Mouse (Mus musculus): Measurements from ENCODE around the gene Hmox1.

Gene Hmox1

DNA sequence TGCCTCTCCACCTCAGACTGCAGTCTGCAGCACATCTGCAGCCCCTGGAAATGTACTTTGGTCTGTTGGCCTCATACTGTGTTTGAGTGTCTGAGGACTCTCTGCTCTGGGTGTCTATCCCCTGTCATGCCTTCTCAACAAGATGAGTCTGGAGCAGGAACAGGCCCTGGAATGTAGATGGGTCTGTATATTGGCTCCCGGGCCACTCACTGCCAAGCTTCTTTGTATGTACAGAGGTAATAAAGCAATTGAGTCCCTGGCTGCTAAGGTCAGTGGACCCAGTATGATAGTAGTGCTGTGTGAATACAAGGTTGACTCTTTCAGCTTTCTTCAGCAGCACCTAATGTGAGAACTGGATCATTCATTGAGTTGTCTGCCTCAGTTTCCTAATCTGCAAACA is 34.0 kb downstream of the Hmox1 start:
- H3K27me3 ChIP-seq (ENCODE audit: insufficient read depth, low read length) = no peaks in the 10 kb centered on the region
- H3K4me1 ChIP-seq (replicated peaks; ENCODE audit: low read depth, low read length) = no peaks in the 10 kb centered on the region; the same call in none of the 2 replicates
- no peak overlapping the region for H3K4me3 ChIP-seq (replicated peaks; ENCODE audit: low read length)
- TF ChIP-seq CTCF (conservative IDR thresholded peaks at IDR 0.05; ENCODE audit: low read length) (no peak), NANOG (IDR thresholded peaks at IDR 0.05; ENCODE audit: borderline replicate concordance, low read length) (no peak), POU5F1 (IDR thresholded peaks at IDR 0.05; ENCODE audit: borderline replicate concordance, low read length) (no peak)
- H3K9me3 ChIP-seq (ENCODE audit: low read length) = peaks cover 2% of the 10 kb centered on the region; the same call in 1 of the 2 replicates
- peaks cover 94% of the 10 kb centered on the region for H3K36me3 ChIP-seq (ENCODE audit: insufficient read depth, low read length)

DNA sequence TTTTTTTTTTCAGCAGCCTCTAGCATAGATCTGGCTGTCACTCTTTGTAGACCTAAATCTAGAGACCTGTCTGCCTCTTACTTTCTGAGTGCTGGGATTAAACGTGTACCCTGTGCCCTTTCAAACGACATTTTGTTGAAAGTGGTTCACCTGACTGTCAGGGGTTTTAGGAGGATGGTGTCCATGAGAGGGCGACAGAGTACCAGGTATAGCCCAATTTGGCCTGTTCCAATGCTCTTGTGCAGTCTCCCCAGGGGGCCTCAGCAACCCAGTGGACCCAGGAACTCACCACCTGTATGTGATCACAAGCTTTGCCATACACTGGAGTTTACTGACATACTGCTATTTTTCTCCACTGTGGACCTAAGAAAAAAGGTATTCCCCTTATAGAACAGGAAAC is 39.1 kb downstream of the Hmox1 start:
- no peak overlapping the region for H3K4me3 ChIP-seq (replicated peaks; ENCODE audit: low read length)
- no peaks in the 10 kb centered on the region for H3K27me3 ChIP-seq (ENCODE audit: insufficient read depth, low read length)
- TF ChIP-seq POU5F1 (IDR thresholded peaks at IDR 0.05; ENCODE audit: borderline replicate concordance, low read length) (no peak), CTCF (conservative IDR thresholded peaks at IDR 0.05; ENCODE audit: low read length) (peak; percentile 27)
- H3K9me3 ChIP-seq (ENCODE audit: low read length) = peaks cover 47% of the 10 kb centered on the region
- H3K4me1 ChIP-seq (replicated peaks; ENCODE audit: low read depth, low read length) = no peaks in the 10 kb centered on the region; the same call in 1 of the 2 replicates
- peaks cover 82% of the 10 kb centered on the region for H3K36me3 ChIP-seq (ENCODE audit: insufficient read depth, low read length)

DNA sequence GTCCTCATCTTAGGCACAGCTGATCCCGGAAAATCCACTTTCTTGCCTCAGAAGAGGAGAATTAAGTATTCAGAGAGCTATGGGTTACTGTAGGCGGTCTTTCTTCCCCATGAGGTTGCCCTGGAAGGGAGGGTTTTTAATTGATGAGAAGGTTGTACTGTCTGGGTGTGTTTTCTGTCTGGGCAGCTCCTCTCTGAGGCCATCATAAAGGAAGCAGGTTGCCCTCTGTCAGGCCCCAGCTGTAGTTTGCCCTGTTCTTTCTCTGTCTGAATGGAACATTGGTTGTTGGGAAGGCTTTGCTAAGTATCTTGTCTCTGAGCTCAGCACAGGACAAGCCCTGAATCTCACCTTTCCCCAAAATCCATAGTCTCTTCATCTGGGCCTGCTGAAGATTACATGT is 40.0 kb downstream of the Hmox1 start:
- no peaks in the 10 kb centered on the region; the same call in 1 of the 2 replicates for H3K4me1 ChIP-seq (replicated peaks; ENCODE audit: low read depth, low read length)
- no peaks in the 10 kb centered on the region for H3K27me3 ChIP-seq (ENCODE audit: insufficient read depth, low read length)
- peaks cover 56% of the 10 kb centered on the region for H3K9me3 ChIP-seq (ENCODE audit: low read length)
- TF ChIP-seq POU5F1 (IDR thresholded peaks at IDR 0.05; ENCODE audit: borderline replicate concordance, low read length) = no peak
- TF ChIP-seq NANOG (IDR thresholded peaks at IDR 0.05; ENCODE audit: borderline replicate concordance, low read length) = no peak
- TF ChIP-seq CTCF (conservative IDR thresholded peaks at IDR 0.05; ENCODE audit: low read length) = no peak
- H3K4me3 ChIP-seq (replicated peaks; ENCODE audit: low read length) = no peak overlapping the region
- H3K36me3 ChIP-seq (ENCODE audit: insufficient read depth, low read length) = peaks cover 73% of the 10 kb centered on the region

DNA sequence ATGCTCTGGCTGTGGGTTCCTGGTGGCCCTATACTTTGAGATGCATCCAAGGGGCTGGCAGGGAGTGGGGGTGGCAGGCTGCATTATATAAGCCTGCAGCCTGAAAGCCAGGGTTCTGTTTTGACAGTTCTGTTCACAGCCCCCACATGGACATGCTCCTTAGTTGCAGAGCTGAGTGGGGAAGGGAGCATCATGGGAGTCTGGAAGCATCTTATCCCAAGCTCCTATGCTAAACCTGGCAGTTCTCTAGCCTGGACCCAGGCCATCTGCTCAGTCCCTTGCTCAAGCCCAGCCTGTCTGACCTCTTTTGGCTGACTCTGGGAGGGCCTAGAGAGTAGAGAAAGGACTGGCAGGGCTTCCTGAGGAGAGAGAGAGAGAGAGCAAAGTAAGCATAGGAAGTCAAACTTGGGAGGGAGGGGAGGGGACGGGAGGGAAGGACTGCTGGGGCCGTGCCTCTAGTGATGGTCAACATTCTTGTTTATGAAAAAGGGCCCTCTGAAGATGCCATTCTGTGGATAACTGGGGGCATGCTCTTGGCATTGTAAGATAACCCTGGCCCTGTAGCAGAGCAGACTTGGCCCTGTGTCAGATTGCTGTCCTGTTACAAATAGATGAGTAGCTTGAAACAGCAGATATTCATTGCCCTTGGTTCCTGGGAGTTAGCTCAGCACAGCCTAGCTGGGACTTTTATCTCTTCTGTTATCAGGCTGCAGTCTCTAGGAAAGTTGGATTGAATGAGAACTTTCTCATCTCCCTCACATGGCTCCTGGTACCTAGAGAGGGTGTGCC is 41.4 kb downstream of the Hmox1 start:
- Histone ChIP-seq H3K36me3 (ENCODE audit: insufficient read depth, low read length) (peaks cover 60% of the 10 kb centered on the region), H3K4me1 (replicated peaks; ENCODE audit: low read depth, low read length) (no peaks in the 10 kb centered on the region; the same call in 1 of the 2 replicates), H3K27me3 (ENCODE audit: insufficient read depth, low read length) (no peaks in the 10 kb centered on the region), H3K9me3 (ENCODE audit: low read length) (peaks cover 61% of the 10 kb centered on the region), H3K4me3 (replicated peaks; ENCODE audit: low read length) (no peak overlapping the region)
- TF ChIP-seq CTCF (conservative IDR thresholded peaks at IDR 0.05; ENCODE audit: low read length) (no peak), NANOG (IDR thresholded peaks at IDR 0.05; ENCODE audit: borderline replicate concordance, low read length) (no peak), POU5F1 (IDR thresholded peaks at IDR 0.05; ENCODE audit: borderline replicate concordance, low read length) (no peak)

DNA sequence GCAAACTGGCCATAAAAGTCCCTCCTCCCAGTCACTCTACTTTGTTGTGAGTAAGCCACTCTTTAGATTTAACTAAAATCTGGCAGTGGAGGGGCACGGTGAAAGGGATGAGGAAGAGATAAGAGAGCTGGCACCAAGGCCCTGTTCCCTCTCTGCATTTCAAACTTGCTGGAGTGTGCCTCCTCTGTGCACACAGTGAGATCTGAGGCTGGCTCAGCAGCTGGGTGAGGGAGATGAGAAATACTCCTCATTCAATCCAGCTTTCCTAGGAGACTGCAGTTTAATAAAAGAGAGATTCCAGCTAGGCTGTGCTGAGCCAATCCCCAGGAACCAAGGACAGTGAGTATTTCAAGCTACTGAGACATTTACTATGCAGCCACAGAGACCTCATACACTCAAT is 42.3 kb downstream of the Hmox1 start:
- H3K27me3 ChIP-seq (ENCODE audit: insufficient read depth, low read length) = no peaks in the 10 kb centered on the region
- TF ChIP-seq POU5F1 (IDR thresholded peaks at IDR 0.05; ENCODE audit: borderline replicate concordance, low read length) (no peak), NANOG (IDR thresholded peaks at IDR 0.05; ENCODE audit: borderline replicate concordance, low read length) (no peak)
- H3K4me3 ChIP-seq (replicated peaks; ENCODE audit: low read length) = 0 out of 2 replicates have a peak overlapping the region, but pooled peaks have one; percentile 14
- H3K36me3 ChIP-seq (ENCODE audit: insufficient read depth, low read length) = peaks cover 50% of the 10 kb centered on the region
- peaks cover 61% of the 10 kb centered on the region for H3K9me3 ChIP-seq (ENCODE audit: low read length)
- H3K4me1 ChIP-seq (replicated peaks; ENCODE audit: low read depth, low read length) = no peaks in the 10 kb centered on the region; the same call in 1 of the 2 replicates

GRCm38 (mm10) chr8:75136256-75136655 is 42.8 kb downstream of the Hmox1 start:
- Histone ChIP-seq H3K36me3 (ENCODE audit: insufficient read depth, low read length) (peaks cover 48% of the 10 kb centered on the region), H3K9me3 (ENCODE audit: low read length) (peaks cover 61% of the 10 kb centered on the region), H3K4me3 (replicated peaks; ENCODE audit: low read length) (peak overlapping the region; percentile 14; the same call in 1 of the 2 replicates), H3K4me1 (replicated peaks; ENCODE audit: low read depth, low read length) (no peaks in the 10 kb centered on the region; the same call in 1 of the 2 replicates), H3K27me3 (ENCODE audit: insufficient read depth, low read length) (no peaks in the 10 kb centered on the region)
- TF ChIP-seq POU5F1 (IDR thresholded peaks at IDR 0.05; ENCODE audit: borderline replicate concordance, low read length) (no peak), NANOG (IDR thresholded peaks at IDR 0.05; ENCODE audit: borderline replicate concordance, low read length) (no peak), CTCF (conservative IDR thresholded peaks at IDR 0.05; ENCODE audit: low read length) (no peak)

DNA sequence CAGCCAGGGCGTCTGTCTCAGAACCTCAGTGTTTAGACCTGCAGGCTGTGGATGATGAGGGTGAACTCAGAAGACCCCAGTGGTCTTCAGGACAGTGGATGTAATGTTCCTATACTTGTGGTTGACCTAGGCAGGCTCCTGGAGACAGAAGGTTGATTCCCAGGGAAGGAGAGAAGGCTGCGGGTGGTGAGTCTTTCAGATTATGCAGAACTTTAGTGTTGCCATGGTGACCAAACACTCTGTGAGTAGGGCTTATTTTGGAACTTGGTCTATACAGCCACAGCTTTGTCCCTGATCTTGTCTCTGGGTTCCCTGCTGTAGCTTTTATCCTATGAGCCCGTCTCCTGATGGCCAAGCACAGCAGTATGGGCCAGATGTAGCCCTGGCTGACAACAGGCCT is 44.1 kb downstream of the Hmox1 start:
- H3K27me3 ChIP-seq (ENCODE audit: insufficient read depth, low read length) = no peaks in the 10 kb centered on the region
- H3K4me3 ChIP-seq (replicated peaks; ENCODE audit: low read length) = no peak overlapping the region
- H3K4me1 ChIP-seq (replicated peaks; ENCODE audit: low read depth, low read length) = no peaks in the 10 kb centered on the region

More for the DNA sequence above, 44.1 kb downstream of the Hmox1 start:
- Histone ChIP-seq H3K36me3 (ENCODE audit: insufficient read depth, low read length) (peaks cover 37% of the 10 kb centered on the region), H3K9me3 (ENCODE audit: low read length) (peaks cover 59% of the 10 kb centered on the region)
- TF ChIP-seq POU5F1 (IDR thresholded peaks at IDR 0.05; ENCODE audit: borderline replicate concordance, low read length) (no peak), CTCF (conservative IDR thresholded peaks at IDR 0.05; ENCODE audit: low read length) (no peak), NANOG (IDR thresholded peaks at IDR 0.05; ENCODE audit: borderline replicate concordance, low read length) (no peak)

Data from E14TG2a.4 (cell line).